Mouse (Mus musculus): Measurements from ENCODE around the gene Dlgap4. TPM values are rescaled to one million over a fixed set of nuclear protein-coding genes. Genes with fewer than 3 reads are reported as not detected.

Gene Dlgap4
- total and polyA plus RNA-seq, 3 experiments: 10.4 to 39.6 TPM; not detected in 1

- Histone ChIP-seq H3K36me3 (ENCODE audit: control insufficient read depth in 1 of 2, insufficient read depth in 2 of 2, low read length in 2 of 2) (peaks cover 0 to 4% of the 10 kb centered on the region in 2 experiments; a peak in 2 of 4 replicates), H3K27ac (ENCODE audit: control insufficient read depth, low read depth, low read length) (no peak overlapping the region), H3K9ac (ENCODE audit: control insufficient read depth, low read depth, low read length, poor library complexity, severe bottlenecking) (no peak overlapping the region), H3K9me3 (replicated peaks; ENCODE audit: insufficient read depth, low read length) (no peaks in the 10 kb centered on the region), H3K4me3 (ENCODE audit: control insufficient read depth in 1 of 2, insufficient read depth in 1 of 2, low read depth in 2 of 2, low read length in 2 of 2) (no peak overlapping the region), H3K4me1 (ENCODE audit: control insufficient read depth in 1 of 2, insufficient read depth in 2 of 2, low read length in 2 of 2) (peaks cover 0 to 20% of the 10 kb centered on the region in 2 experiments; a peak in 3 of 4 replicates), H3K79me2 (ENCODE audit: control insufficient read depth, insufficient read depth, low read length, poor library complexity) (no peaks in the 10 kb centered on the region), H3K27me3 (ENCODE audit: control insufficient read depth in 1 of 2, insufficient read depth in 2 of 2, low read length in 2 of 2) (no peaks in the 10 kb centered on the region)
- no peak for DNase-seq (ENCODE audit: low read depth, low spot score)
- TF ChIP-seq ELF1 (IDR thresholded peaks at IDR 0.05; ENCODE audit: low read depth, low read length) (no peak), RCOR1 (IDR thresholded peaks at IDR 0.05; ENCODE audit: low read depth, low read length) (no peak), MYB (IDR thresholded peaks at IDR 0.05; ENCODE audit: low read depth, low read length) (no peak), SMC3 (IDR thresholded peaks at IDR 0.05; ENCODE audit: low read depth, low read length) (no peak), CHD1 (IDR thresholded peaks at IDR 0.05; ENCODE audit: low read depth, low read length) (no peak), USF2 (IDR thresholded peaks at IDR 0.05; ENCODE audit: borderline replicate concordance in 1 of 2, insufficient read depth in 1 of 2, low read depth in 1 of 2, low read length in 2 of 2) (no peak), ZMIZ1 (IDR thresholded peaks at IDR 0.05; ENCODE audit: low read depth, low read length) (no peak), GATA1 (IDR thresholded peaks at IDR 0.05; ENCODE audit: low read depth, low read length) (no peak), MAFK (IDR thresholded peaks at IDR 0.05; ENCODE audit: borderline replicate concordance, low read depth, low read length) (no peak), USF1 (IDR thresholded peaks at IDR 0.05; ENCODE audit: low read depth, low read length) (no peak), RAD21 (IDR thresholded peaks at IDR 0.05; ENCODE audit: low read depth, low read length) (no peak)
Observed at GRCm38 (mm10) chr2:156775455-156776435, 162.2 kb downstream of the Dlgap4 start.

- no peaks in the 10 kb centered on the region for H3K9me3 ChIP-seq (replicated peaks; ENCODE audit: insufficient read depth, low read length)
- H3K27ac ChIP-seq (ENCODE audit: control insufficient read depth, low read depth, low read length): no peak overlapping the region
- H3K4me3 ChIP-seq (ENCODE audit: control insufficient read depth in 1 of 2, insufficient read depth in 1 of 2, low read depth in 2 of 2, low read length in 2 of 2): no peak overlapping the region
- TF ChIP-seq HCFC1 (IDR thresholded peaks at IDR 0.05; ENCODE audit: low read depth, low read length) (no peak), ETS1 (IDR thresholded peaks at IDR 0.05; ENCODE audit: low read depth, low read length) (no peak), E2F4 (IDR thresholded peaks at IDR 0.05; ENCODE audit: borderline replicate concordance, low read depth, low read length) (no peak), UBTF (IDR thresholded peaks at IDR 0.05; ENCODE audit: borderline replicate concordance, insufficient read depth, low read depth, low read length) (no peak), EP300 (IDR thresholded peaks at IDR 0.05; ENCODE audit: low read depth in 1 of 2, low read length in 2 of 2) (no peak), TBP (IDR thresholded peaks at IDR 0.05; ENCODE audit: low read depth, low read length) (no peak), POLR2A (IDR thresholded peaks at IDR 0.05; ENCODE audit: control insufficient read depth in 1 of 2, insufficient read depth in 1 of 2, low read depth in 1 of 2, low read length in 2 of 2, poor library complexity in 1 of 2) (no peak), MAZ (IDR thresholded peaks at IDR 0.05; ENCODE audit: low read depth, low read length) (no peak), MYB (IDR thresholded peaks at IDR 0.05; ENCODE audit: low read depth, low read length) (no peak), ZC3H11A (IDR thresholded peaks at IDR 0.05; ENCODE audit: low read depth, low read length) (no peak), RCOR1 (IDR thresholded peaks at IDR 0.05; ENCODE audit: low read depth, low read length) (no peak)
- no peaks in the 10 kb centered on the region for H3K79me2 ChIP-seq (ENCODE audit: control insufficient read depth, insufficient read depth, low read length, poor library complexity)
- H3K9ac ChIP-seq (ENCODE audit: control insufficient read depth, low read depth, low read length, poor library complexity, severe bottlenecking): no peak overlapping the region
- peaks cover 0 to 13% of the 10 kb centered on the region in 2 experiments; a peak in 2 of 4 replicates for H3K36me3 ChIP-seq (ENCODE audit: control insufficient read depth in 1 of 2, insufficient read depth in 2 of 2, low read length in 2 of 2)
- H3K4me1 ChIP-seq (ENCODE audit: control insufficient read depth in 1 of 2, insufficient read depth in 2 of 2, low read length in 2 of 2): peaks cover 2 to 32% of the 10 kb centered on the region in 2 experiments; a peak in 3 of 4 replicates
- H3K27me3 ChIP-seq (ENCODE audit: control insufficient read depth in 1 of 2, insufficient read depth in 2 of 2, low read length in 2 of 2): no peaks in the 10 kb centered on the region
- no peak for DNase-seq (ENCODE audit: low read depth, low spot score)
Observed at GRCm38 (mm10) chr2:156776907-156777306, 163.4 kb downstream of the Dlgap4 start.
